Mouse (Mus musculus): ENCODE results near the gene Lama1. TPM values are rescaled to one million over a fixed set of nuclear protein-coding genes. Genes with fewer than 3 reads are reported as not detected.
"Not testable (repeated sequence)": the region's sequence is repeated elsewhere in the genome, so short reads cannot be mapped to it uniquely, and the experiment has no call there.

Gene Lama1
- polyA plus RNA-seq, 1 experiment from 2014 or later, result not detected

GRCm38 (mm10) chr17:67733516-67733915 lies 36.5 kb downstream of the Lama1 start:
- H3K79me2 ChIP-seq (ENCODE audit: inconsistent target), result no peaks in the 10 kb centered on the region
- 64% methylated on average over 12 of the region's 12 CpGs for WGBS (ENCODE audit: missing documents)
- H3K36me3 ChIP-seq (ENCODE audit: inconsistent target), result no peaks in the 10 kb centered on the region
- no peak overlapping the region for H3K4me3 ChIP-seq (ENCODE audit: inconsistent target)
- H3K27ac ChIP-seq, result no peak overlapping the region

GRCm38 (mm10) chr17:67735722-67736121 lies 38.7 kb downstream of the Lama1 start:
- WGBS (ENCODE audit: missing documents), result 76% methylated on average over 6 of the region's 6 CpGs
- H3K79me2 ChIP-seq (ENCODE audit: inconsistent target), result no peaks in the 10 kb centered on the region

GRCm38 (mm10) chr17:67741229-67741628 lies 44.2 kb downstream of the Lama1 start:
- not testable (repeated sequence) for H3K79me2 ChIP-seq (ENCODE audit: inconsistent target); H3K4me3 ChIP-seq (ENCODE audit: inconsistent target); H3K36me3 ChIP-seq (ENCODE audit: inconsistent target); H3K27ac ChIP-seq

More at GRCm38 (mm10) chr17:67735722-67736121, 38.7 kb downstream of the Lama1 start:
- Histone ChIP-seq H3K27ac (no peak overlapping the region), H3K36me3 (ENCODE audit: inconsistent target) (no peaks in the 10 kb centered on the region), H3K4me3 (ENCODE audit: inconsistent target) (no peak overlapping the region)

- no peaks in the 10 kb centered on the region for H3K36me3 ChIP-seq (ENCODE audit: inconsistent target)
- H3K27ac ChIP-seq, result no peak overlapping the region
- WGBS (ENCODE audit: missing documents), result 88% methylated on average over 9 of the region's 9 CpGs
- no peaks in the 10 kb centered on the region for H3K79me2 ChIP-seq (ENCODE audit: inconsistent target)
- H3K4me3 ChIP-seq (ENCODE audit: inconsistent target), result no peak overlapping the region
These were observed 67.3 kb downstream of the Lama1 start for GRCm38 (mm10) chr17:67764167-67764871.

- 93% methylated on average over 8 of the region's 8 CpGs for WGBS (ENCODE audit: missing documents)
- H3K4me3 ChIP-seq (ENCODE audit: inconsistent target), result no peak overlapping the region
- no peak overlapping the region for H3K27ac ChIP-seq
These were observed 76.5 kb downstream of the Lama1 start for GRCm38 (mm10) chr17:67773608-67774007.

GRCm38 (mm10) chr17:67776764-67777163 lies 79.7 kb downstream of the Lama1 start:
- 71% methylated on average over 9 of the region's 9 CpGs for WGBS (ENCODE audit: missing documents)
- Histone ChIP-seq H3K79me2 (ENCODE audit: inconsistent target) (no peaks in the 10 kb centered on the region), H3K27ac (no peak overlapping the region), H3K4me3 (ENCODE audit: inconsistent target) (no peak overlapping the region), H3K36me3 (ENCODE audit: inconsistent target) (no peaks in the 10 kb centered on the region)

More at GRCm38 (mm10) chr17:67773608-67774007, 76.5 kb downstream of the Lama1 start:
- no peaks in the 10 kb centered on the region for H3K36me3 ChIP-seq (ENCODE audit: inconsistent target)
- H3K79me2 ChIP-seq (ENCODE audit: inconsistent target), result no peaks in the 10 kb centered on the region

GRCm38 (mm10) chr17:67779812-67780211 lies 82.8 kb downstream of the Lama1 start:
- Histone ChIP-seq H3K27ac (no peak overlapping the region), H3K36me3 (ENCODE audit: inconsistent target) (no peaks in the 10 kb centered on the region), H3K4me3 (ENCODE audit: inconsistent target) (no peak overlapping the region), H3K79me2 (ENCODE audit: inconsistent target) (no peaks in the 10 kb centered on the region)
- 67% methylated on average over 4 of the region's 4 CpGs for WGBS (ENCODE audit: missing documents)

GRCm38 (mm10) chr17:67791091-67791490 lies 94.0 kb downstream of the Lama1 start:
- H3K36me3 ChIP-seq (ENCODE audit: inconsistent target), result no peaks in the 10 kb centered on the region
- no peaks in the 10 kb centered on the region for H3K79me2 ChIP-seq (ENCODE audit: inconsistent target)
- no peak overlapping the region for H3K4me3 ChIP-seq (ENCODE audit: inconsistent target)
- WGBS (ENCODE audit: missing documents), result 90% methylated on average over 10 of the region's 10 CpGs
- no peak overlapping the region for H3K27ac ChIP-seq

- no peak overlapping the region for H3K4me3 ChIP-seq (ENCODE audit: inconsistent target)
These were observed 112.1 kb downstream of the Lama1 start for GRCm38 (mm10) chr17:67809171-67809570.

GRCm38 (mm10) chr17:67813666-67814065 lies 116.6 kb downstream of the Lama1 start:
- no peak overlapping the region for H3K4me3 ChIP-seq (ENCODE audit: inconsistent target)
- 93% methylated on average over 6 of the region's 6 CpGs for WGBS (ENCODE audit: missing documents)
- H3K36me3 ChIP-seq (ENCODE audit: inconsistent target), result no peaks in the 10 kb centered on the region
- H3K79me2 ChIP-seq (ENCODE audit: inconsistent target), result no peaks in the 10 kb centered on the region
- H3K27ac ChIP-seq, result no peak overlapping the region

More at GRCm38 (mm10) chr17:67809171-67809570, 112.1 kb downstream of the Lama1 start:
- WGBS (ENCODE audit: missing documents), result 96% methylated on average over 16 of the region's 16 CpGs
- Histone ChIP-seq H3K27ac (no peak overlapping the region), H3K79me2 (ENCODE audit: inconsistent target) (no peaks in the 10 kb centered on the region), H3K36me3 (ENCODE audit: inconsistent target) (no peaks in the 10 kb centered on the region)

GRCm38 (mm10) chr17:67815720-67816119 lies 118.7 kb downstream of the Lama1 start:
- H3K27ac ChIP-seq, result no peak overlapping the region
- no peaks in the 10 kb centered on the region for H3K36me3 ChIP-seq (ENCODE audit: inconsistent target)
- H3K79me2 ChIP-seq (ENCODE audit: inconsistent target), result no peaks in the 10 kb centered on the region
- no peak overlapping the region for H3K4me3 ChIP-seq (ENCODE audit: inconsistent target)
- WGBS (ENCODE audit: missing documents), result 96% methylated on average over 11 of the region's 11 CpGs

- WGBS (ENCODE audit: missing documents), result 87% methylated on average over 10 of the region's 10 CpGs
- Histone ChIP-seq H3K27ac (no peak overlapping the region), H3K4me3 (ENCODE audit: inconsistent target) (no peak overlapping the region), H3K36me3 (ENCODE audit: inconsistent target) (no peaks in the 10 kb centered on the region), H3K79me2 (ENCODE audit: inconsistent target) (no peaks in the 10 kb centered on the region)
These were observed 119.9 kb downstream of the Lama1 start for GRCm38 (mm10) chr17:67816916-67817315.

- Histone ChIP-seq H3K79me2 (ENCODE audit: inconsistent target) (no peaks in the 10 kb centered on the region), H3K27ac (no peak overlapping the region), H3K36me3 (ENCODE audit: inconsistent target) (no peaks in the 10 kb centered on the region), H3K4me3 (ENCODE audit: inconsistent target) (no peak overlapping the region)
- WGBS (ENCODE audit: missing documents), result 89% methylated on average over 3 of the region's 3 CpGs
These were observed 130.4 kb downstream of the Lama1 start for GRCm38 (mm10) chr17:67827431-67827830.

GRCm38 (mm10) chr17:67836146-67836895 lies 139.3 kb downstream of the Lama1 start:
- H3K36me3 ChIP-seq (ENCODE audit: inconsistent target), result no peaks in the 10 kb centered on the region
- H3K27ac ChIP-seq, result no peak overlapping the region
- H3K4me3 ChIP-seq (ENCODE audit: inconsistent target), result no peak overlapping the region
- H3K79me2 ChIP-seq (ENCODE audit: inconsistent target), result no peaks in the 10 kb centered on the region
- WGBS (ENCODE audit: missing documents), result 91% methylated on average over 20 of the region's 20 CpGs

- no peak overlapping the region for H3K4me3 ChIP-seq (ENCODE audit: inconsistent target)
- H3K27ac ChIP-seq, result no peak overlapping the region
- no peaks in the 10 kb centered on the region for H3K79me2 ChIP-seq (ENCODE audit: inconsistent target)
- 61% methylated on average over 17 of the region's 17 CpGs for WGBS (ENCODE audit: missing documents)
- no peaks in the 10 kb centered on the region for H3K36me3 ChIP-seq (ENCODE audit: inconsistent target)
These were observed 140.5 kb downstream of the Lama1 start for GRCm38 (mm10) chr17:67837351-67838090.

All from macrophage (primary cell).